Mouse (Mus musculus): ENCODE results near the gene Smurf1.

Gene Smurf1

DNA sequence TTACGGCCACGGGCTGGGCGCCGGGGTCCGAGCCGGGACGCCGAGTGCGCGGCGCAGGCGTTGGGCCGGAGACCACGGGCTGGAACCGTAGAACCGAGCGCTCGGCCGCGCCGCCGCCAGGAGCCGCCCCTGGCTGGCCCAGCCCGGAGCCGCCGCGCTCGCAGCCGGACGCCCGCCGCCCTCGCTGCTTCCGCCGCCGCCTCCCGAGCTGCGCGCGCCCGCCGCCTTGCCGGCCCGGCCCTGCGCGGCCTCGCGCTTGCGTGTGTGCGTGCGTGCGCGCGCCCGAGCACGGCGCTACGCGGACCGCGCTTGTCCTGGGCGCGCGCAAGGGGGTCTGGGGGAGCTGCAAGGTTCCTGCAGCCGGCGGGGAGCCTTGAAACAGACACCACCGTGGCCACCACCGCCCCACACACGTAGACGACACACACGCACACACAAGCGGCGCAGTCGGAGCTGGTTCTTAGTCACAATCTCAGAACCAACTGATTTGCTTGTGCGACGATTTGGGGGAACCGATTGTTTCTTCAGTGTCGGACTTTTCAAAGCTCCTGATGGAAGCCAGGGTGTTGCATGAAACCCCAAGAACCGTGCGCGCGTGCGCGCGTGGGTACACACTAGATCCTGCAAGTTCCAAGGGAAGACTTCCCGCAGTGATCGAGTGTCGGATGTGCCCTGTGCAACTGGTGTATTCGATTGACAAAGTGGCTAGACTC is at the start of gene Smurf1:
Gene Smurf1, minus strand, starts transcription at position 209 of the 713 bp plus-strand sequence.
- peak; percentile 83 for DNase-seq (ENCODE audit: low read depth, low spot score)

DNA sequence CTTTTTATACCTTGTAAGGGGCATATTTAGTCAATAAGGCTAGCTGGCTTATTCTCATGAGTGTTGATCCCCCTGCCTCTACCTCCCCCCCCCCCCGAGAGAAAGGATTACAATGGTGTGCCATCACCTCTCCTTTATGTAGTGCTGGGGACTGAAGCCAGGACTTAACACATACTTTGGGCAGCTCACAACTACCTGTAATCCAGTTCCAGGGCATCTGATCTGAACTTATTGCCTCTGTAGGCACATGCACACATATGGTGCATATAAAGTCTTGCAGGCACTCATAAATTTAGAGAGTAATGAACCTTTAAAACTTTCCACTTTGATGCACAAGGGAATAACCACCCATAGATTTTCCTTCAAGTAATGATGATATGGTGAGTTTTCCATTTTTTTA is 48.6 kb upstream of the Smurf1 start:
- DNase-seq (ENCODE audit: low read depth, low spot score) = no peak

DNA sequence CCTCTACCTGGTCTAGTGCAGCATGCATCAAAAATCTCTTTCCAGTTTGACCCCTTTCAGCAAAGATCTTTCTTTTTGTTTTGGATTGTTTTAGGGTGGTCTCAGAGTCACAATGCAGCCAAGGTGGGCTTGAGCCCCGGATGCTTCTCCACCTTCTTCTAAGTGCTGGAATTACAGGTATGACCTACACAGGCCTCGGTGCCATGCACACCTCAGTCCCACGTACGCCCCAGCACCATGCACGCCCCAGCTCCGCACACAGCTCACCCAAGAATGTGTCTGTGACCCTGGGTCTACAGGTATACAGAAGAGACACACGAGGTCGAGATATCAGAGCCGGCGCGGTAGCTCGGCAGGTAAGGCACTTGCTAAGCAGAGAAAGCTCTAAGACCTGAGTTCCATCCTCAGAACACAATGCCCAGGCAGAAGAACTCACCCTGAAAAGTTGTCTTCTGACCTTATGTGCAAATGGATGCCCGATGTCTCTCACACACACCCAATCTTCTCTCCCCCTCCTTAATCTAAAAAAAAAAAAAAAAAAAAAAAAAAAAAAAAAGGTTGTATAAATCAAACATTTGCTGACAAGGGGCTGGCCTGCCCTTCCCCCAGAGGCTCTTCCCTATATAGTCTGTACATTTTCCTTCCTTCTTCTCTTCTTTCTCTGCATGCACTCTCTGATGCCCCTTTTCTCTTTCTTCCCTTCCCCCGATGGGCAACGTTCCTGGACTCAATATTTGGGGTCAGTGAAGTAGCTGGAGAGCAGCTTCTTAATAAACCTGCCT is 43.4 kb upstream of the Smurf1 start:
- no peak for DNase-seq (ENCODE audit: low read depth, low spot score)

DNA sequence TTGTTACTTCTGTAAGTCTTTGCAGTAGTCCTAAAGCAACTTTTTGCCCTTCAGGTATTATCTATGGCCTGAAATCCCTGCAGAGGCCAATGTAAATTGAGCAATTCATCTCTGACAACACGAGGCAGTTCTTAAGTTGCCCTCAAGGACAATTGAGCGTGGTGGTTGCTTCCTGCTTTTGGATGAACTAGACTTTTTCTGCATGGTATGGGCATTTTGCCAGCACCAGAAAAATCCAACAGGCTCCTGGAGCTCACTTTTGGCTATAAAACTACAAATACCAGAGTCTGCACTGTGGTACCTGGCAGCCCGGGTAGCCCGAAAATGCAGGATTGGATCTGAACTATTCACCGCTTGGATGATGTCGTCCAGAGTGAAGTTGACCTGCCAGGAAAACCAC is 39.9 kb upstream of the Smurf1 start:
- no peak for DNase-seq (ENCODE audit: low read depth, low spot score)

DNA sequence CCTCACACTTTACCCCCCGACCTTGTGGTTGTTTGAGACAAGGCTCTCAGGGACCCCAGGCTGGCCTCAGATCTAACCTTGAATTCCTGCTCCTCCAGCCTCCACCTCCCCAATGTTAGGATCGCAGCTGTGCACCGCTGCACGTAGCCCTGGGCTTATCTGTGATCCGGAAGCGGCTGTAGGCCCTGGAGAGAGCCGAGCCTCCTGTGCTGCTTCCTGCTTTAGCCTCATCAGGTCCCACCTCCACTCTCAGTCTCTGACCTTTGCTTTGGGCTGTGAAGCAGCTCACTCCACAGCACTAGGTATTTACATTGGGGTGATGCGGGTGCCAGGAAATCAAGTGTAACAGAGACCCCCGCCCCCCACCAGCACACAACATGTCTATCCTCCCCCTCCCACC is 38.8 kb upstream of the Smurf1 start:
- no peak for DNase-seq (ENCODE audit: low read depth, low spot score)

DNA sequence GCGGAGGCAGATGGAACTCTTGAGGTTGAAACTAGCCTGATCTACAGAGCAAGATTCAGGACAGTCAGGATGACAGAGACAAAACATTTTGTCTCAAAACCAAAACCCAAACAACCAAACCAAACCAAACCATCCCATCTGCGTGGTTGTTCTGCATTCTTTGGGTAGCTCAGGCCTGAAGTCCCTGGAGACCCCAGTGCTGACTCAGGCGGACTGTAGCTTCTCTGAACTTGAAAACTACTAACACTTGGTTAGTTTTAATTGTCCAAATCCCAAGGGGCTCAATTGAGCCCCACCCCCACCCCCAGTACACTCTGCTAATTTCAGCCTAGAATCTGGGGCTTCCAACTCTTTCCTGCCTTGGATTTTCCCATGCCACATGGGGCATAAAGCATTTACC is 37.7 kb upstream of the Smurf1 start:
- DNase-seq (ENCODE audit: low read depth, low spot score) = no peak

DNA sequence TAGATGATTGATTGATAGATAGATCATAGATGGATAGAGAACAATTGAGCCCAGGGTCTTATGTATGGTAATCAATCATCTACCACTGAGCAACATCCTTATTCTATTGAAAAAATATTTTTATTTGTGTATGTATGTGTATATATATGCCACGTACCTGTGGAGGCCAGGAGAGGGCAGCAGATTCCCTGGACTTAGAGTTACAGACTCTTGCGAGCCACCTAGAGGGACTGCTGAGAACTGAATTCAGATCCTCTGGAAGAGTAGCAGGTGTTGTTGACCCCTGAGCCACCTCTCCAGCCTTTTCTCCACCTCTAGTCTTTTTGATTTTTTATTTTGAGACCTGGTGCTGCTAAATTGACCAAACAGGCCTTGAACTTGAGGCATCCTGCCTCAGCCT is 32.8 kb upstream of the Smurf1 start:
- no peak for DNase-seq (ENCODE audit: low read depth, low spot score)

DNA sequence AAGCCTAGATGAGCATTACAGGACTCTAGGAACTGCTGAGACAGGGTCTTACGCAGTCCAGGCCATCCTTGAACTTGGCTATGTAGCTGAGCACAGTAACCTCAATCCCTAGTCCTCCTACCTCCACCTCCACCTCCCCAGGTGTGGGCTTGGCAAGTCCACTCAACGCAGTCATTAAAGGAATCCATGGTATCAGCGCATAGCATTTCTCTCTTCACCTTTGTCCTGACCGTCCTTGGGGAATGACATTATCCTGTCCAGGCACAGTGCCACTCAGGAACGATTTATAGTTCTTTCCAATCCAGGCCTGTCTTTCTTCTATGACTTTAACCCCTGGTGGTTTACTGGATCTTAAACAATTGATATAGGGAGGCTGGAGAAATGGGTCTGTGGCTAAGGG is 24.8 kb upstream of the Smurf1 start:
- DNase-seq (ENCODE audit: low read depth, low spot score) = no peak

DNA sequence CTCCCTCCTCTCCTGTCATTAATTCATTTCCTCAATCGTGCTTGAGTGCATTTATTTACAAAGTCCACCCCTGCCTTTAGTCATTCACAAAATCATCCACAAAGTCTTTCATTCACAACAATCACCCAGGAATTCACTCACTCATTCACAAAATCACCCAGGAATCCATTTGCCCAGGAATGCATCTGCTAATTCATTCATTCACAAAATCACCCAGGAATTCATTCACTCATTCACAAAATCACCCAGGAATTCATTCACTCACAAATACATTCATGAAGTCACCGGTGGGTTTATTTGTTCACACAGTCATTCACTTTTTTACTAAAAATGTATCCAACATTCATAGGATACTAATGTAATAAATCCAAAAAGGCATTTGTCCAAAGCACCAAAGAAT is 24.4 kb upstream of the Smurf1 start:
- DNase-seq (ENCODE audit: low read depth, low spot score) = no peak

DNA sequence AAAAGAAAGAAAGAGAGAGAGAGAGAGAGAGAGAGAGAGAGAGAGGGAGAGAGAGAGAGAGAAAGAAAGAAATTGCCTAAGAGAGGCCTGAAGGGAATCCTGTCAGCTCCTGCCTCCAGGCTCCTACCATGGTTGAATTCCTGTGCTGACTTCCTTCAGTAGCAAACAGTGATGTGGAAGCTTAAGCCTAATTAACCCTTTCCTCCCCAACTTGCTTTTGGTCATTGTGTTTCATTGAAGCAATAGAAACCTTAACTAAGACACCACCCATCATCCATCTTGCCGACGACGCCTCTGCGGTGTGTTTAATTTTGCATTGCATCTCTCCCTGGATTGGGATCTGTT is 23.4 kb upstream of the Smurf1 start:
- no peak for DNase-seq (ENCODE audit: low read depth, low spot score)

DNA sequence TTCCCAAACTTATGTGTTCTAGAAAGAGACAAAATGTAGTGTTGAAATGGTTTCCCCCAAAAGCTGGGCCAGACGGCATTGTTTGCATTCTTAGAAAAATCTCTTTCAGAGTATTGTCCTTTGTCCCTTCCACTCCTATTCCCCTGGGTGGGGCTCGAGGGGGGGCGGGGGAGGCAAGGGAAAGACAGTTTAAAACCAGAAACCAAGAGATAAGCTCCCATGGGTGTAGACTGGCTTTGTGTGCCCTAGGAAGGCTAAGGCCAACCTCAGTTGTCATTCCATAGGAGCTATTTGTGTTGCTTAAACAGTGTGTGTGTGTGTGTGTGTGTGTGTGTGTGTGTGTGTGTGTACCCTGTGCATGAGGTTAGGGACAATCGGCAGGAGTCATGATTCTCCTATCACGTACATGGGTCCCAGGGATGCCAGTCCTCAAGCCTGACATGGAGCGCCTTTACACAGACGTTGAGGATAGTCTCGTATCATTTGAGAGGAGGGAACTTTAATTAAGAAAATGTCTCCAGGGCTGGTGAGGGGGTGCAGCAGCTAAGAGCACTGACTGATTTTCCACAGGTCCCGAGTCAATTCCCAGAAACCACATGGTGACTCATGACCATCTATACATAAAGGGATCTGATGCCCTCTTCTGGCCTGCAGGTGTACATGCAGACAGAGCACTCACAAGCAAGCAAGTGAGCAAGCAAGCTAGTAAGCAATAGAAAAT is 22.9 kb upstream of the Smurf1 start:
- DNase-seq (ENCODE audit: low read depth, low spot score) = peak; percentile 35

DNA sequence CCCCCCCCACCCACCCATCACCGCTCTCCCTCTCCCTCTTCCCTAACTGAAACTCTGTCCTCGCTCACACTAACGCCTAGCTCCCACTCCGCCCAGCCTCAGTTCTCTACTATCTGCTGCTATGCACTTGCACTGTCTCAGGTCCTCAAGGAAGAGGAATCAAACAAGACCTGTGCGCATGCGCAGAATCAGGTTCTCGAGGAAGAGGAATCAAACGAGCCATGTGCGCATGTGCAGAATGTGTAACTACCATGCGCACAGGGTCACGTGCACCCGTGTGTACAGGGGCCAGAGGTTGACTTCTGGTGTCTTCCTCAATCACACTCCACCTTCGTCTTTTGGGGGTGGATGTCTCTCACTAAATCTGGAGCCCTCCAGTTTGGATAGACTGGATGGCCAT is 21.9 kb upstream of the Smurf1 start:
- DNase-seq (ENCODE audit: low read depth, low spot score) = no peak

DNA sequence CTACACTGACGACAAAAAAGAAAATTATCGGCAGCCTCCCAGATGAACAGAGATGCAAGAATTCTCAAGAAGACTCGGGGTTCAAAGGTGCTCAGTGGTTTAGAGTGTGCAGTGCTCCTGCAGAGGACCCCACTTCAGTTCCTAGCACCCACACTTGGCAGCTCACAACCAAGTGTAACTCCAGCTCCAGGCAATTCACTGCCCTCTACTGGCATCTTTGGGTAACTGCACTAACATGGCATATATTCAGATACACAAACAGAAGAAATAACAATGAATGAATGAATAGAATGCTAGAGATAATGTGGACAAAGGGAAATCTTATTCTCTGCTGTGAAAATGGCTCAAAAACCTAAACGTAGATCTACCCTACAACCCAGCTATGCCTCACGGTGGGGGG is 19.2 kb upstream of the Smurf1 start:
- DNase-seq (ENCODE audit: low read depth, low spot score) = no peak

DNA sequence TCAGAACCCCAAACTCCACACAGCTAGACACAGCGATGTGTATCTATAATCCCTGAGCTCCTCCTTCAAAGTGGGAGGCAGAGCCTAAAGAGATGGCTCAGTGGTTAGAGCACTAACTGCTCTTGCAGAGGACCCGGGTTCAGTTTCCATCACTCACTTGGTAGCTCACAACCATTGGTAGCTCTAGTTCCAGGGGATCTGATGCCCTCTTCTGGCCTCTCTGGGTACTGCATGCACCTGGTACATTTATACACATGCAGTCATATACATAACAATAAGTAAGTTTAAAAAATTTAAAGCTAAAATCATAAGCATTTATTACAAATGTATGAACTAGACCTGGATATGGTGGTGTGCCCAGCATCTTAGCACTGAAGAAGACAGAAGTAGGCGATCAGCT is 17.6 kb upstream of the Smurf1 start:
- no peak for DNase-seq (ENCODE audit: low read depth, low spot score)

DNA sequence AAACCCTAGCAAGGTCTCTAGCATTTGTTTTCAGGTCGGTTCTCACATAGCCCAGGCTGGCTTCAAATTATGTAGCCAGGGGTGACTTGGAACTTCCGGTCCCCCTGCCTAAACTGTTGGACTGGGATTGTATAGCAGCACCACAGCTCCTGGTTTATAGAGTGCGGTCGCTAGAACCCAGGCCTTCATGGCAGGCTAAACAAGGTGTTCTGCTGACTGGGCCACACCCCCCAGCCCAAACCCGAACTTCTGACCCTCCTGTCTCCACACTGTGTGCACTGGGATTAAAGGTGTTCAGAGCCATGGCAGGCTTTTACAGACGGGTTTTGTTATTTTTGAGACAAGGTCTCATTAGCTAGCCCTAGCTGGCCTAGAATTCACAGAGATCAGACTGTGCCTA is 13.5 kb upstream of the Smurf1 start:
- no peak for DNase-seq (ENCODE audit: low read depth, low spot score)

DNA sequence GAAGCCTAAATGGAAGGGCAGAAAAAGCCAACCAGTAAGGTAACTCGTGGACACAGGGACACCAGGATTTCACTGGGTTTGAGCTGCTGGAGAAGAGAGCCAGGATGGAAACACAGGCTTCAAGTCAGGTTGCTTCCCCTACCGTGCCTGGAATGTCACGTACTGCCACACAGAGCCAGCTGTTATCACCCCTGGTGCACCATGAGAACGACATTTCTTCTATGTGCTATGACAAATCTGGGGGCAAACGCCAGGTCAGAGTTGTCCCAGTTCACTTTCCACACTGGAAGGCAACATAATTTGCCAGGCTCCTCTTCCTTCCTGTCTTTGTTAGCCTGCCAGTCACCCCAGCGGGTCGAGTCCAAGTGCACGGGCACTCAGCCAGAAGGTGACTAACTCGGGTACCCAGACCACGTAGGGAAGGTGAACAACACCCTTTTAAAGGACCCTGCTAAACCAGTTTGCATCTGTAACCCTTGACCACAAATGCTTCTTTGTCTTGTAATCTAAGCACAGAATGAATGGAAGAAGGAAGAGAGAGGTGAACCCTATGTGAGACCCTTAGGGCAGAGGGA is 13.0 kb upstream of the Smurf1 start:
- DNase-seq (ENCODE audit: low read depth, low spot score) = no peak

DNA sequence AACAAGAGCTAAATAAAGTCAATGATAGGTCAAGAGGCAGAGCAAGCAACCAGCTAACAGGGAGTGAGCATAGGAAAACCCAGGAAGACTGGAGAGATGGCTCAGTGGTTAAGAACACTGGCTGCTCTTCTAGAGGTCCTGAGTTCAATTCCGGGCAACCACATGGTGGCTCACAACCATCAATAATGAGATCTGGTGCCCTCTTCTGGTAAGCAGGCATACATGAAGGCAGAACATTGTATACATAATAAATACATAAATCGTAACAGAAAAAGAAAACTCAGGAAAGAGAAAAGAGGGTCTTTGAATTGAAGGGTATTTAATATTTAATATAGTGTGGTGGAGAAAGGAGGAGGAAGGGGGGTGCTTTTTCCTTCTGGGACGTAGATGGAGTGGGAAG is 5.6 kb upstream of the Smurf1 start:
- DNase-seq (ENCODE audit: low read depth, low spot score) = no peak

DNA sequence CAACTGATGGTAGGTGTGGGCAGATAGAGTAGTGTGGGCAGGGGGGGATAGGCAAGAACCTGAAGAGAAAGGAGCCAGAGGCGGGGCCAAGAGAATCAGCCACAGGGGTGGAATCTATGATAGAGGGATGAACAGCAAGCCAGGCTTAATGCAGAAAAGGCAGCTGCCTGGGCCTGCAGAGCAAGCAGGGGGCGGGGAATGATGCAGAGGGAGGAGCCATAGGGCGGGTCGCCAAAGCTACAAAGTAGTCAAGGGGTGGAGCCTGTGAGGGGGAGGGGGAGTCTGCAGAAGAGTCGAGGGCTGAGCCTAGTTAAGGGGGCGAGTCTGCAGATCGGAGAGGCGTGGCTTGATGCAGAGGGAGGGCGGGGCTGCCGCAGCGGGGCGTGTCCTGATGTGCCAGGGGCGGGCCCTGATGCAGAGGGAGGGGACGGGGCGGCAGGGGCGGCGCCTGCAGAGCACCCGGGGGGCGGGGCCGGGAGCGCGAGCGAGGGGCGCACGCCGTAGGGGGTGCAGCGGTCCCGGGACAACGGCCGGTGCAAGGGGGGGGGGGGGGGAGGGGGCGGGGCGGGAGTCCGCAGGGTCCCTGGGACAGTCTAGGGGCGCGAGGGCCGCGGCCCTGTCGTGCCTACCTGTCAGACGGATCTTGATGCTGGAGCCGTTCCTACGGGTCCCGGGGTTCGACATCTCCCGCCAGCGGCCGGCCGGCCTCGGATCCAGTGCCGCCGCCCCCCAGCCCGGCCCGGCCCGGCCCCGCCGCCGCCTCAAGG is 592 bp downstream of the Smurf1 start:
- DNase-seq (ENCODE audit: low read depth, low spot score) = peak; percentile 80

DNA sequence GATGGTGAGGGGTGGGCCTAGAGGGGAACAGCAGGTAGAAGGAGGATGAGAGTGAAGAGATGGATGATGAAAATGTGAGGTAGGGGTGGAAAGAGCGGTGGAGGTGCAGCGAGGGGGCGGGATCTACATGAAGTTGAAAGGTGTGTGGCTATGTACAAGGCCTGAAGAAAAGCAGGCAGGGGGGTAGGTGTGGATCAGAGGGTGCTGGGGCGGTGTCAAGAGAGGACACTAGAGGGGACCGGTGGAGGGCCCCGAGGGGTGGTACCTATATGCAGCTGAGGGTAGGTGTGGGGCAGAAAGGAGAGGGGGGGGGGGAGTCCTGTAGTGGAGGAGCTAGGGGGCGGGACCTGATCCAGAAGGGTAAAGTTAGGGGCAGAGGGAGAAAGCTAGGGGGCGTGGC is 1.2 kb downstream of the Smurf1 start:
- DNase-seq (ENCODE audit: low read depth, low spot score) = no peak

DNA sequence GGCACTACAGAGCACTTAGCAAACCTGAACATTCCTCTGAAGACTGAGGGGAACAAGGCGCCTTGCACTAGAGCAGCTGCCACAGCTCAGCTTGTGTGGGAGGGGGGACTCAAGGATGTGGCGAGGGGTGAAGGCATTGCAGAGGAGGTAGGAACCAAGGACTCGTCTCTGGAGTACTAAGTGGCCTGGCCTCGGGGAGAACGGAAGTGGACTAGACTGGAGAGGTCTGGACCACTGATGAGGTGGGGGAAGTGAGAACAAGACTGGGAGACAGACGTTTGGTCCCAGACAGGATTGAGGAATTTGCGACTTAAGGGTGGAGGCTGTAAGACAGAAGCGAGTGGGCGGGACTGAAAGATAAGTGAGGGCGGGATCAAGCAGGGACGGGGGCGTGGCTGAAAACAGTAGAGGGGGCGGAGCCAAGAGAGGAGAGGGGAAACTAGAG is 1.8 kb downstream of the Smurf1 start:
- DNase-seq (ENCODE audit: low read depth, low spot score) = no peak

DNA sequence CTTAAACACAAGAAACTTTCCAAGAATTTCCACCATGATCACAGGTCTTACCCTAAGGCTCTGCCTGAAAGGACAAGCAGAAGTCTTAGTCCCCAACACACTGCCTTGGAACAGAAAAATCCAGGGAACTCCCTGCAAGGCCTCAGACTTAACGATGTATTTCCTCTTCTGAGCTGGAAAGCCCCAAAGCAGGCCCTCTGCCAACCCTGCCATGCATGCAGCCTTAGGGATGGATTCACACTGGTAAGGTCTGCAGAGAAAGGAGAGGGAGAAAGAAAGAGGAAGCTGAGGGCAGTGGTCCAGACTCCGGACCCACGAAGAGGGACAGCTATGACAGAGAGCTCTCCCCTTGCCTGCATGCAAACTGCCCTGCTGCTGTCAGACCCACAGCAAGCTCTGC is 2.2 kb downstream of the Smurf1 start:
- DNase-seq (ENCODE audit: low read depth, low spot score) = no peak

DNA sequence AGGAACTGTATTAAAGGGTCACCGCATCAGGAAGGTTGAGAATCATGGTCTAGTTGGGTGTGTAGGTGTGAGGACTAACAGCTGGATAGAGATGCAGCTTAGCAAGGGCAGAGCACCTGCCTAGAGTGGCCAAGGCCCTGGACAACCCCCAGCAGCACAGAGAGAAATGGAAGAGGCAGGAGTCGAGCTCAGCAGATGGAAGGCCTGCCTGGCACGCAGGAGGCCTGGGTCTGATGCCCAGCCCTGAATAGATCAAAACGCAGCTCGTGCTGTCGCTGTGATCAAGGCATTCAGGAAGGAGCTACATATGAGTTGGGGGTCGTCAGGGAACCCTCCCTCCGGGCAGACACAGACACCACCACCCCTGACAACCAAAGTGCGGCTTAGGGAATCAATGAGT is 7.4 kb downstream of the Smurf1 start:
- no peak for DNase-seq (ENCODE audit: low read depth, low spot score)
